Mouse (Mus musculus): ENCODE measurements at regions not wholly inside any gene's neighbourhood (a gene's known extent, or its start where the extent isn't known, plus 50 kb on each side); places are given as distances from the start of the nearest gene placed in this dataset.

- DNase-seq (ENCODE audit: low spot score in 2 of 2): no peak
Observed at GRCm38 (mm10) chr9:85126541-85126940, 186.0 kb upstream of the Gm11114 start.

- no peak for DNase-seq (ENCODE audit: low spot score in 2 of 2)
Observed at GRCm38 (mm10) chr9:85127107-85127506, 185.5 kb upstream of the Gm11114 start.

- DNase-seq (ENCODE audit: low spot score in 2 of 2): no peak
Observed at GRCm38 (mm10) chr9:85134900-85135299, 177.7 kb upstream of the Gm11114 start.

GRCm38 (mm10) chr9:85136715-85137582, 175.6 kb upstream of the Gm11114 start:
- DNase-seq (ENCODE audit: low spot score in 2 of 2): no peak

- no peak for DNase-seq (ENCODE audit: low spot score in 2 of 2)
Observed at GRCm38 (mm10) chr9:85139891-85140290, 172.7 kb upstream of the Gm11114 start.

GRCm38 (mm10) chr9:85144363-85144762, 168.2 kb upstream of the Gm11114 start:
- DNase-seq (ENCODE audit: low spot score in 2 of 2): no peak

- DNase-seq (ENCODE audit: low spot score in 2 of 2): no peak
Observed at GRCm38 (mm10) chr9:85165632-85166031, 146.9 kb upstream of the Gm11114 start.

- no peak for DNase-seq (ENCODE audit: low spot score in 2 of 2)
Observed at GRCm38 (mm10) chr9:85167243-85167642, 145.3 kb upstream of the Gm11114 start.

GRCm38 (mm10) chr9:85174431-85174830, 138.1 kb upstream of the Gm11114 start:
- no peak for DNase-seq (ENCODE audit: low spot score in 2 of 2)

- DNase-seq (ENCODE audit: low spot score in 2 of 2): no peak
Observed at GRCm38 (mm10) chr9:85201202-85201601, 111.4 kb upstream of the Gm11114 start.

GRCm38 (mm10) chr9:85224870-85225269, 87.7 kb upstream of the Gm11114 start:
- no peak for DNase-seq (ENCODE audit: low spot score in 2 of 2)
